Mouse (Mus musculus): ENCODE measurements around the gene Card11. TPM values are rescaled to one million over a fixed set of nuclear protein-coding genes. Genes with fewer than 3 reads are reported as not detected.

The Card11 gene
- total and polyA plus RNA-seq, 3 experiments, result not detected

GRCm38 (mm10) chr5:140882391-140882790, 118.0 kb downstream of the Card11 start:
- H3K36me3 ChIP-seq (replicated peaks), result no peaks in the 10 kb centered on the region
- no peak overlapping the region for H3K4me3 ChIP-seq (ENCODE audit: low read depth, low read length)
- no peak for DNase-seq (ENCODE audit: low spot score)
- H3K9me3 ChIP-seq (replicated peaks), result peaks cover 82% of the 10 kb centered on the region
- ATAC-seq (ENCODE audit: extremely low read depth, insufficient number of reproducible peaks, low FRiP score, poor library complexity, severe bottlenecking), result no peak
- no peak for TF ChIP-seq POLR2AphosphoS5 (IDR thresholded peaks at IDR 0.05; ENCODE audit: insufficient replicate concordance, low read depth, low read length)
- TF ChIP-seq GATA1 (IDR thresholded peaks at IDR 0.05; ENCODE audit: borderline replicate concordance, low read length), result no peak
- no peak for TF ChIP-seq GATA2 (IDR thresholded peaks at IDR 0.05; ENCODE audit: borderline replicate concordance, low read depth, low read length)
- TF ChIP-seq TAL1 (conservative IDR thresholded peaks at IDR 0.05; ENCODE audit: low read depth, low read length), result no peak
- H3K27me3 ChIP-seq (ENCODE audit: insufficient read depth, low read length), result no peaks in the 10 kb centered on the region
- H3K4me1 ChIP-seq (ENCODE audit: insufficient read depth, low read depth, low read length), result no peaks in the 10 kb centered on the region

- Histone ChIP-seq H3K36me3 (replicated peaks) (no peaks in the 10 kb centered on the region), H3K9me3 (replicated peaks) (peaks cover 76% of the 10 kb centered on the region), H3K27me3 (ENCODE audit: insufficient read depth, low read length) (no peaks in the 10 kb centered on the region), H3K4me3 (ENCODE audit: low read depth, low read length) (no peak overlapping the region), H3K4me1 (ENCODE audit: insufficient read depth, low read depth, low read length) (no peaks in the 10 kb centered on the region)
- DNase-seq (ENCODE audit: low spot score) (no peak), ATAC-seq (ENCODE audit: extremely low read depth, insufficient number of reproducible peaks, low FRiP score, poor library complexity, severe bottlenecking) (no peak)
- no peak for TF ChIP-seq TAL1 (conservative IDR thresholded peaks at IDR 0.05; ENCODE audit: low read depth, low read length)
- TF ChIP-seq GATA2 (IDR thresholded peaks at IDR 0.05; ENCODE audit: borderline replicate concordance, low read depth, low read length), result no peak
- TF ChIP-seq CTCF (IDR thresholded peaks at IDR 0.05; ENCODE audit: low read depth, low read length), result no peak
- TF ChIP-seq GATA1 (IDR thresholded peaks at IDR 0.05; ENCODE audit: borderline replicate concordance, low read length), result no peak
- TF ChIP-seq POLR2AphosphoS5 (IDR thresholded peaks at IDR 0.05; ENCODE audit: insufficient replicate concordance, low read depth, low read length), result no peak
These were observed 120.2 kb downstream of the Card11 start for GRCm38 (mm10) chr5:140880151-140880550.

GRCm38 (mm10) chr5:140878644-140879043, 121.7 kb downstream of the Card11 start:
- Histone ChIP-seq H3K4me1 (ENCODE audit: insufficient read depth, low read depth, low read length) (no peaks in the 10 kb centered on the region), H3K36me3 (replicated peaks) (no peaks in the 10 kb centered on the region), H3K27me3 (ENCODE audit: insufficient read depth, low read length) (no peaks in the 10 kb centered on the region), H3K9me3 (replicated peaks) (peaks cover 79% of the 10 kb centered on the region), H3K4me3 (ENCODE audit: low read depth, low read length) (no peak overlapping the region)
- no peak for DNase-seq (ENCODE audit: low spot score)
- TF ChIP-seq GATA2 (IDR thresholded peaks at IDR 0.05; ENCODE audit: borderline replicate concordance, low read depth, low read length) (no peak), GATA1 (IDR thresholded peaks at IDR 0.05; ENCODE audit: borderline replicate concordance, low read length) (no peak), TAL1 (conservative IDR thresholded peaks at IDR 0.05; ENCODE audit: low read depth, low read length) (no peak), POLR2AphosphoS5 (IDR thresholded peaks at IDR 0.05; ENCODE audit: insufficient replicate concordance, low read depth, low read length) (no peak), CTCF (IDR thresholded peaks at IDR 0.05; ENCODE audit: low read depth, low read length) (no peak)
- ATAC-seq (ENCODE audit: extremely low read depth, insufficient number of reproducible peaks, low FRiP score, poor library complexity, severe bottlenecking), result no peak

- TF ChIP-seq TAL1 (conservative IDR thresholded peaks at IDR 0.05; ENCODE audit: low read depth, low read length) (no peak), POLR2AphosphoS5 (IDR thresholded peaks at IDR 0.05; ENCODE audit: insufficient replicate concordance, low read depth, low read length) (no peak), CTCF (IDR thresholded peaks at IDR 0.05; ENCODE audit: low read depth, low read length) (no peak), GATA2 (IDR thresholded peaks at IDR 0.05; ENCODE audit: borderline replicate concordance, low read depth, low read length) (no peak), GATA1 (IDR thresholded peaks at IDR 0.05; ENCODE audit: borderline replicate concordance, low read length) (no peak)
These were observed 126.6 kb downstream of the Card11 start for GRCm38 (mm10) chr5:140873736-140874307.

GRCm38 (mm10) chr5:140873039-140873551, 127.3 kb downstream of the Card11 start:
- Histone ChIP-seq H3K4me1 (ENCODE audit: insufficient read depth, low read depth, low read length) (no peaks in the 10 kb centered on the region), H3K4me3 (ENCODE audit: low read depth, low read length) (no peak overlapping the region), H3K9me3 (replicated peaks) (peaks cover 58% of the 10 kb centered on the region), H3K27me3 (ENCODE audit: insufficient read depth, low read length) (no peaks in the 10 kb centered on the region), H3K36me3 (replicated peaks) (no peaks in the 10 kb centered on the region)
- DNase-seq (ENCODE audit: low spot score) (no peak), ATAC-seq (ENCODE audit: extremely low read depth, insufficient number of reproducible peaks, low FRiP score, poor library complexity, severe bottlenecking) (no peak)
- TF ChIP-seq GATA2 (IDR thresholded peaks at IDR 0.05; ENCODE audit: borderline replicate concordance, low read depth, low read length), result no peak

More at GRCm38 (mm10) chr5:140873736-140874307, 126.6 kb downstream of the Card11 start:
- no peaks in the 10 kb centered on the region for H3K27me3 ChIP-seq (ENCODE audit: insufficient read depth, low read length)
- H3K36me3 ChIP-seq (replicated peaks), result no peaks in the 10 kb centered on the region
- H3K4me1 ChIP-seq (ENCODE audit: insufficient read depth, low read depth, low read length), result no peaks in the 10 kb centered on the region
- peaks cover 64% of the 10 kb centered on the region for H3K9me3 ChIP-seq (replicated peaks)
- no peak for DNase-seq (ENCODE audit: low spot score)
- no peak for ATAC-seq (ENCODE audit: extremely low read depth, insufficient number of reproducible peaks, low FRiP score, poor library complexity, severe bottlenecking)
- H3K4me3 ChIP-seq (ENCODE audit: low read depth, low read length), result no peak overlapping the region

- TF ChIP-seq TAL1 (conservative IDR thresholded peaks at IDR 0.05; ENCODE audit: low read depth, low read length), result no peak
- no peak for TF ChIP-seq CTCF (IDR thresholded peaks at IDR 0.05; ENCODE audit: low read depth, low read length)
- TF ChIP-seq GATA2 (IDR thresholded peaks at IDR 0.05; ENCODE audit: borderline replicate concordance, low read depth, low read length), result no peak
- TF ChIP-seq POLR2AphosphoS5 (IDR thresholded peaks at IDR 0.05; ENCODE audit: insufficient replicate concordance, low read depth, low read length), result no peak
- TF ChIP-seq GATA1 (IDR thresholded peaks at IDR 0.05; ENCODE audit: borderline replicate concordance, low read length), result no peak
- no peak overlapping the region for H3K4me3 ChIP-seq (ENCODE audit: low read depth, low read length)
- H3K36me3 ChIP-seq (replicated peaks), result no peaks in the 10 kb centered on the region
- no peaks in the 10 kb centered on the region for H3K4me1 ChIP-seq (ENCODE audit: insufficient read depth, low read depth, low read length)
- H3K27me3 ChIP-seq (ENCODE audit: insufficient read depth, low read length), result no peaks in the 10 kb centered on the region
- ATAC-seq (ENCODE audit: extremely low read depth, insufficient number of reproducible peaks, low FRiP score, poor library complexity, severe bottlenecking) (no peak), DNase-seq (ENCODE audit: low spot score) (no peak)
- H3K9me3 ChIP-seq (replicated peaks), result peaks cover 53% of the 10 kb centered on the region
These were observed 127.8 kb downstream of the Card11 start for GRCm38 (mm10) chr5:140872532-140873038.

All from G1E (cell line).